Mouse (Mus musculus) heart, postnatal 0 days (tissue): Measurements from ENCODE around the gene Ldb1.

Source experiments
- CTCF ChIP-seq: IDR thresholded peaks from 2 replicates; pipeline ENCODE4 v1.5.1; 2016; ENCODE audit warnings: antibody characterized with exemption, control low read depth, low read depth
- EP300 ChIP-seq: IDR thresholded peaks from 2 replicates; pipeline ENCODE4 v1.6.1; 2016; ENCODE audit warnings: antibody characterized with exemption, low read depth

GRCm38 (mm10) chr19:46038851-46039260, 6.2 kb downstream of the Ldb1 start:
- TF ChIP-seq EP300 (no peak), CTCF (no peak)
